Mouse (Mus musculus) MEL (cell line): ENCODE results near the gene Wars2.

ENCODE experiments used
- CTCF ChIP-seq, 3 experiments: IDR thresholded peaks in 2 of 3; conservative IDR thresholded peaks in 1 of 3; 2 replicates each; pipeline ENCODE4 v1.5.1; 2011 to 2012; ENCODE audit warnings: low read length in 3 of 3, low read depth in 2 of 3, mild to moderate bottlenecking in 2 of 3, improper control_type of control experiment in 1 of 3, inconsistent platforms in 1 of 3, mixed read lengths in 1 of 3, moderate library complexity in 1 of 3; ENCODE audit not compliant: control insufficient read depth in 1 of 3, insufficient read depth in 1 of 3, poor library complexity in 1 of 3, severe bottlenecking in 1 of 3
- E2F4 ChIP-seq: IDR thresholded peaks from 2 replicates; pipeline ENCODE4 v1.6.1; 2011; ENCODE audit warnings: low read depth, low read length, improper control_type of control experiment, borderline replicate concordance
- GATA1 ChIP-seq: IDR thresholded peaks from 2 replicates; pipeline ENCODE4 v1.6.1; 2011; ENCODE audit warnings: low read depth, low read length, improper control_type of control experiment
- JUND ChIP-seq: IDR thresholded peaks from 2 replicates; pipeline ENCODE4 v1.6.1; 2011; ENCODE audit warnings: low read depth, mild to moderate bottlenecking, improper control_type of control experiment, low read length
- MYC ChIP-seq: IDR thresholded peaks from 2 replicates; pipeline ENCODE4 v1.6.1; 2011; ENCODE audit warnings: low read depth, mild to moderate bottlenecking, low read length, improper control_type of control experiment, moderate library complexity
- POLR2A ChIP-seq, 2 experiments: IDR thresholded peaks; 2 replicates each; pipeline ENCODE4 v1.6.1; 2011 to 2012; ENCODE audit warnings: low read length in 2 of 2, mild to moderate bottlenecking in 2 of 2, control low read depth in 1 of 2, improper control_type of control experiment in 1 of 2, low read depth in 1 of 2, moderate library complexity in 1 of 2; ENCODE audit not compliant: control insufficient read depth in 1 of 2, insufficient read depth in 1 of 2, poor library complexity in 1 of 2
- USF2 ChIP-seq, 2 experiments: IDR thresholded peaks; 2 replicates each; pipeline ENCODE4 v1.6.1; 2011 to 2012; ENCODE audit warnings: improper control_type of control experiment in 2 of 2, low read length in 2 of 2, borderline replicate concordance in 1 of 2, inconsistent platforms in 1 of 2, low read depth in 1 of 2, mild to moderate bottlenecking in 1 of 2; ENCODE audit not compliant: insufficient read depth in 1 of 2

- TF ChIP-seq E2F4 (no peak), CTCF (IDR thresholded peaks at IDR 0.05 in 2 of 3, conservative IDR thresholded peaks at IDR 0.05 in 1 of 3; ENCODE audit: control insufficient read depth in 1 of 3, insufficient read depth in 1 of 3, low read depth in 2 of 3, low read length in 3 of 3, poor library complexity in 1 of 3, severe bottlenecking in 1 of 3) (no peak), JUND (no peak), MYC (no peak), USF2 (IDR thresholded peaks at IDR 0.05; ENCODE audit: borderline replicate concordance in 1 of 2, insufficient read depth in 1 of 2, low read depth in 1 of 2, low read length in 2 of 2) (no peak), POLR2A (IDR thresholded peaks at IDR 0.05; ENCODE audit: control insufficient read depth in 1 of 2, insufficient read depth in 1 of 2, low read depth in 1 of 2, low read length in 2 of 2, poor library complexity in 1 of 2) (no peak), GATA1 (no peak)
These were observed 29.7 kb upstream of the Wars2 start for GRCm38 (mm10) chr3:99111214-99111608.
